Comparison of ENCODE assay signal across 19 mouse cellular contexts in genomic region chrX:142276031-142276430, GRCm38 (mm10). TPM values are rescaled to one million over a fixed set of nuclear protein-coding genes. Genes with fewer than 3 reads are reported as not detected.
"Had no signal": no experiment of that assay in that cellular context is flagged by ENCODE, and none has a peak within 500 bp of the region (broad histone marks: within the 10 kb centered on the region; RNA-seq: fewer than 3 reads in every experiment).

No protein-coding gene starts in this region.

- DNase-seq: liver, postnatal 0 days; lung, adult 2 months; lung, postnatal 14 days; lung, postnatal 36 days; right cerebral cortex, postnatal 14 days; thymus, adult 2 months; thymus, postnatal 25 days; thymus, postnatal 4 days had no signal

- H3K36me3 ChIP-seq: lung, embryonic 15.5 days; midbrain, embryonic 13.5 days; midbrain, embryonic 15.5 days; neural tube, embryonic 12.5 days had no signal

- H3K4me1 ChIP-seq: lung, embryonic 15.5 days; megakaryocyte, embryonic 14.5 days; midbrain, embryonic 13.5 days; midbrain, embryonic 15.5 days; neural tube, embryonic 12.5 days had no signal

- ATAC-seq: liver, postnatal 0 days; lung, postnatal 0 days; midbrain, embryonic 13.5 days; midbrain, embryonic 15.5 days had no signal

- H3K27me3 ChIP-seq: lung, embryonic 15.5 days; midbrain, embryonic 15.5 days had no signal

- H3K4me3 ChIP-seq: lung, embryonic 15.5 days; megakaryocyte, embryonic 14.5 days; midbrain, embryonic 13.5 days; midbrain, embryonic 15.5 days; neural tube, embryonic 12.5 days had no signal

- H3K9me3 ChIP-seq: lung, embryonic 15.5 days; megakaryocyte, embryonic 14.5 days; midbrain, embryonic 13.5 days; midbrain, embryonic 15.5 days; neural tube, embryonic 12.5 days had no signal

- H3K9ac ChIP-seq: liver, postnatal 0 days; lung, embryonic 15.5 days; midbrain, embryonic 13.5 days; midbrain, embryonic 15.5 days; neural tube, embryonic 12.5 days had no signal

- H3K4me2 ChIP-seq: lung, embryonic 15.5 days; midbrain, embryonic 11.5 days; midbrain, embryonic 13.5 days; midbrain, embryonic 15.5 days; neural tube, embryonic 12.5 days had no signal

- H3K27ac ChIP-seq: lung, embryonic 15.5 days; macrophage; midbrain, embryonic 13.5 days; midbrain, embryonic 15.5 days; neural tube, embryonic 12.5 days had no signal

RNA-seq across cellular contexts. Expression of gene Kcne1l, which starts 30.1 kb away (rescaled TPM):
- total RNA-seq: megakaryocyte progenitor cell, adult 5-6 weeks; monocyte, adult 5-6 weeks; neutrophil, adult 5-6 weeks had no signal
- polyA plus RNA-seq: macrophage had no signal
